Mouse (Mus musculus): ENCODE measurements around the gene Tbc1d22a.
A peak's percentile ranks its signal among the peaks of the same experiment; 100 is the strongest.

Tbc1d22a gene

DNA sequence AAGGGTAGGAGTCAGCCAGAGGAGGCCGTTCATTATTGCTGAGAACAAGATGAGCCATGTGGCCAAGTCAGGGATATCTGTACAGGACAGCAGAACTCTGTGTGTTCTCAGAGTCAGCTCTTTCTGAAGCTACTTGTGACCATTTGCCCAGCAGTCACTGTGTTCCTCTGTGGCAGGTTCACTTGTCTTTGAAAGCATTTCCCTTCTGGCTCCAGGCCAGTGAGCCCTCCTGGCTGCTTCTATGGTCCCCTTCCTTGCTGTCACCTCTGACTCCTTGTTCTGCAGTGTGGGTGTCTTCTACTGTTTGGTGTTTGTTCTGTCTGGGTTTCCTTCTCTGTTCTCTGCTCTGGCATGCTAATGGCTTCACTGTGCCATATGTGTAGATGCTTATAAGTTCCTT, 121.5 kb downstream of the Tbc1d22a start:
- DNase-seq (ENCODE audit: low read depth) = peak; percentile 51

DNA sequence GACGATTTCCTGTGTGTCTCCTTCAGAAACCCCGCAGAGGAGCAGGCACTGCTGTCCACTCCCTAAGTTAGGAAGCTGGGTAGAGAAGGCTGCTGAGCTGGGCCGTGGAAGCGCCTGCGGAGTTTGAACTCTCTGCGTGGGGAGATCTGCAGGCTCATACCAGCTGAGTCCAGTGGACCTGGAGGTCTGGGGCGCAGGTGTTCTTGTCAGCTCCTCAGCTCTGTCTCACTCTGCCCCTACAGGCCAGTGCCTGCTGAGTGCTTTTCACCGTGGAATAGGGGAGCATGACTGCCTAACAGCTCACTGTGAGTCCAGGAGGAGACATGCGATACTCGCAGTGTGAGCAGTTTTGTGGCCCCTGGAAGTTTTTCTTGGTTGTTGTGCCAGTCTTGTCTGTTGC, 123.5 kb downstream of the Tbc1d22a start:
- DNase-seq (ENCODE audit: low read depth) = peak; percentile 56

DNA sequence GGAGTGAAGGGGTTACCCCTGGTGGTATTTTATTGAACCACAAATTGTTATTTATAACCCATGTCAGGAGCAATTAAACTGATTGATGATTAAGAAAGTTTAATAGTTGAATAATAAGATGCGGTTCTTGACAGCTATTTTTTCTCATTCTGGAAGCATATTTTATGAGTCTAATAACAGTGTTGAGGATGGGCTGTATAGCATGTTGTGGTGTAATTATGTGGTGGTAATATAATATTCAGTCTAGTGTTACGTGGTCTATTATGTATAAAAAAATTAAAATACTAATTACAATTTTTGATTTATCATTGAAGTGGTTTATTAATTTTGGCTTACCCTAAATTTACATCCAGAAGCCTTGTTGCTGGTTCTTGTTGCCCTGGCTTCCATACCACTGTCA, 125.5 kb downstream of the Tbc1d22a start:
- no peak for DNase-seq (ENCODE audit: low read depth)

DNA sequence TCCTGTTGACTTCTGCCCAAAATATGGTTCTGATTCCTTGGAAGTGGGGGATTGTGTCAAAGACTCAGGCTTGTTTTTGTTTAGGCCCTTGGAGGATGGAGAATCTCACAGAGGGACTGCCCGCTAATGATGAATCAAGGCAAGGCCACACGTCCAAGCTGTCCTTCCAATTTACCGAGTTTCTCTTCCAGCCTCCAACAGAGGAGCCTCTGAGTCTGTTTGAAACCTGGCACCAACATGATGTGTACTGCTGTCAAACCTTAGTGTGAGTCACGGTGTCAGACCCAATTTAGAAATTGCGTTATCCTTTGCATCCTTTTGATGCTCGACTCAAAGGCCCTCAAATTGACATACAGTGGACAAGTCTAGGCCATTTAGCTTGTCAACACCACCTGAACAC, 126.5 kb downstream of the Tbc1d22a start:
- no peak for DNase-seq (ENCODE audit: low read depth)

DNA sequence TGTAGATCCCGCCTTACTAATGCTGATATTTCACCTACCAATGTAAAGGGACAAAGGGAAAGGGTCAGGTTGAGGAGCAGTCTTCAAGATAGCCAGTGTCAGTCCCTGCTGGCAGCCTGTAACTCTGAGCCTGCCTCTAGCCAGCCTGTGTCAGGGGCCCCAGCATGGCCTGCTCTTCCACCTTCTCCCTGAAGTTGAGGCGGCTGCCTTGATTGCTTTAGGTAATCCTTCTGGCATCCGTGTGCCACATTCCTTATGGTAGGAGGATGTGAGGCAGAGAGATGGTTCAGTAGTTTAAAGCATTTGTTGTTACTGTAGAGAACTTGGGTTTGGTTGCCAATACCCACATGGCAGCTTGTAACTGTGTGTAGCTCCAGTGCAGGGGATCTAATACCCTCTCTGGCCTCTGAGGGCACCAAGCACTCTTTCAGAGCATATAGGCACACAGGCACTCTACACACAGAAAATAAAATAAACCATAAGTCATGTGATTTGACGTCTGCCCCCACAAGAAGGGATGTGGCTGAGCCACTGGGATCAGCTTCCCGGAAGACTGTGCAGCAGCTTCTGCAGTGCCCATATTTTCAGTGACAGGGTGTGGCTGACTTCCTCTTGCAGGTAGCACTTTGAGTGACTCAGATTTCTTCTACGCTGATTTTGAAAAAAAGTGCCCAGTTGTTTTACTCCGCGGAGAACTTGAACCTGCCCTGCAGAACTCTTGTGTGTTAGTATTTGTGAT, 128.5 kb downstream of the Tbc1d22a start:
- DNase-seq (ENCODE audit: low read depth) = peak; percentile 80

DNA sequence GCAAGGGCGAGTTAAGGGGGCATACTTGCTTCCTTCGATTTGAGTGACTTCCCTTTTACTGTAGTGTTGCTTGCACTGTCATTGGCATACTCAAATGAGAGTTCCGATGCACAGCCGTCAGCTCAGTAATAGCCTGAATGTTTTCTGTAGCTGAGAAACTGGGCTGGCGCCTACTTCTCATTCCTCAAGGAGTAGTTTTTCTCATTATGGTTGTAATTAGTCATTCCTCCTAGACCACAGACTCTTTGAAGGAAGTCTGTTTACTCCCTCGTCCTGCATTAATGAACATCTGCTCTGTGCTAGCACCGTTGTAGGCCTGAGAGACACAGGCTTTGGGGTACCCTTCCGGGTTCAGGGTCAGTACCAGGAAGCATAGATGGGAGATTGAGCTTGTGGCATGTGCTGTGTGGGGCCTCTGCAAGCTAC, 130.7 kb downstream of the Tbc1d22a start:
- no peak for DNase-seq (ENCODE audit: low read depth)

DNA sequence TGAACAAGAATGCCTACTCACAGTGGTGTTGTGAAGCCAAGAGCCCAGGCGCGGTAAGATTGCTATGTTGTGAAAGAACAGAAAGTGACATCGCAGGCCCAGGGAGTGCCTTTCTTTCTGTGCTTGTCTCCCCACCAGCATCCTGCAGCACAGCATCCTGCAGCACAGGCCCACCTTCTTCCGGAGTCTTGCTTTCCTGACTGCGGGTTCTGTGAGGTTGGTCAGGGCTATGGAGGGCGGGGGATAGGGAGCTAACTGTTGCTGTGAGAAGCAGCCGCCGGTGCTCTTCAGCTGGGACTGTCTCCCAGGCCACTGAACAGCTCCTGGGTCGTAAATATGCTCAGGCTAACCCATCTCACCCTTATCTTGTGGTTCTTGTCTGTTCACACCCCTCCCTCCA, 131.6 kb downstream of the Tbc1d22a start:
- DNase-seq (ENCODE audit: low read depth) = peak; percentile 73

DNA sequence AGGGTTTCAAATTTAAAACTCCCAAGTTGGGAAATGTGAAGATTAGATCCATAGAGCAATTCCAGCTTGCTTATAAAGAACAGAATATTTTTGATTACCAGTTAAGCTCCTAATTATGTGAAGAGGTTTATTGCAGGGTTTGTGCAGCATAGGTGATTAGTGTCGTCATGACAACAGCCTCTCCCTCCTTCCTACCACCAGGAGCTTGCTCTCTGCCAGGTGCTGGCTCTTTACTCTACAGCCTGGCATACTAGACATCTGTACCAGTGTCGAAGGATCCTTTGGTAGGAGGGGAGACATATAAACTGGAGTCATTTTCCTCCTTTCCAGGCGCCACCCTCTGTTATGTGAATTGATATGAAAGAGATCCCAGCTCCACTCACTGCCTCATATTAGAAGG, 132.3 kb downstream of the Tbc1d22a start:
- no peak for DNase-seq (ENCODE audit: low read depth)

DNA sequence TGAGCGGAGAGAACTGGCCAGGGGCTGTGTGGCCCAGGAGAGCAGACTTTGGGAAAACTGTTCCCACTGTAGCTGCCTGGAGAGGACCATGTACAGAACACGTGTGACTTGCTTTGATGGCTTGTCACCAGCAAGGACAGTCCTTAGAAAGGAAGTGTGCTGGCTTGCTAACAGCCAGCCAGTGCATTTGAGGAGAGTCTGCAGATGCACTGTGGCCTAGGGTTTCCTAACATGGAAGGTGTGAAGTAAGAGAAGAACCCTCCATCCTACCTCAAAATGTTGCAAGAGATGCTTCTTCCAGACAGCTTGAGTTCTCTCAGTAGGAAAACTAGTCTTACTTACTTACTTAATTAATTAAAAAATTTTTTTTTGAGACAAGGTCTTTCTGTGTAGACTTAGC, 140.7 kb downstream of the Tbc1d22a start:
- DNase-seq (ENCODE audit: low read depth) = no peak

DNA sequence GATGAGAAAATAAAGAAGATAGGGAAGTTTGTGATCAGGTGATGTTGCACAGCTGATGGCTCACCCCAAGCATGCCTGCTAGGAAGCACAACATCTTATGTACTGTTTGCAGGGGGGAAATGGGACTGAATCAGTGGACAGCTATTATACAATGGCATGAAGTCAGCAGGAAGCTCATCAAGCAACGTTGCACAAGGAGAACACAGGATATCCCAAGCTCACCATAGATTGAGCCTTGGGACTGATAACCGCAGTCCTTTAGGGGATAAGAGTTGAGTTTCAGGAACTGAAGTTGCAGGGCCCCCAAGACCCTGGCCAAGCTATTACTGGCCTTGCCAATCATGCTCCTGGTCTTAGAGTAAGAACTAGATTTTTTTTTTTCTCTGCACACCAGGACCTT, 141.6 kb downstream of the Tbc1d22a start:
- no peak for DNase-seq (ENCODE audit: low read depth)

DNA sequence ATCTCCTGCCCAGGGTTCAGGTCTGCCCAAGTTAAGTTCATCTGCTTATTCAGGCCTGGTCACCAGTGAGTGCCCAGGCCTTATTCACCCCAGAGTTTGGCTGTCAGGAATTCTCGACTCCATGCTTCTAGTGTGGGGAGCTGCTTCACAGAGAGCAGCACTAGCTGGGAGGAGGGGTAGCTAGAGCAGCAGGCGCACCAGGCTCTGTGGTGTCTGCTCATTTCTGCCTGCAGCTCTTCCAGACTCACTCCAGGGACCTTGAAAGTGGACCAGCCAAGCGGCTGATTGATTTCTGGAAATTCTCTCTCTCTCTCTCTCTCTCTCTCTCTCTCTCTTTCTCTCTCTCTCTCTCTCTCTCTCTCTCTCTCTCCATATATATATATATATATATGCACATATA, 146.1 kb downstream of the Tbc1d22a start:
- no peak for DNase-seq (ENCODE audit: low read depth)

DNA sequence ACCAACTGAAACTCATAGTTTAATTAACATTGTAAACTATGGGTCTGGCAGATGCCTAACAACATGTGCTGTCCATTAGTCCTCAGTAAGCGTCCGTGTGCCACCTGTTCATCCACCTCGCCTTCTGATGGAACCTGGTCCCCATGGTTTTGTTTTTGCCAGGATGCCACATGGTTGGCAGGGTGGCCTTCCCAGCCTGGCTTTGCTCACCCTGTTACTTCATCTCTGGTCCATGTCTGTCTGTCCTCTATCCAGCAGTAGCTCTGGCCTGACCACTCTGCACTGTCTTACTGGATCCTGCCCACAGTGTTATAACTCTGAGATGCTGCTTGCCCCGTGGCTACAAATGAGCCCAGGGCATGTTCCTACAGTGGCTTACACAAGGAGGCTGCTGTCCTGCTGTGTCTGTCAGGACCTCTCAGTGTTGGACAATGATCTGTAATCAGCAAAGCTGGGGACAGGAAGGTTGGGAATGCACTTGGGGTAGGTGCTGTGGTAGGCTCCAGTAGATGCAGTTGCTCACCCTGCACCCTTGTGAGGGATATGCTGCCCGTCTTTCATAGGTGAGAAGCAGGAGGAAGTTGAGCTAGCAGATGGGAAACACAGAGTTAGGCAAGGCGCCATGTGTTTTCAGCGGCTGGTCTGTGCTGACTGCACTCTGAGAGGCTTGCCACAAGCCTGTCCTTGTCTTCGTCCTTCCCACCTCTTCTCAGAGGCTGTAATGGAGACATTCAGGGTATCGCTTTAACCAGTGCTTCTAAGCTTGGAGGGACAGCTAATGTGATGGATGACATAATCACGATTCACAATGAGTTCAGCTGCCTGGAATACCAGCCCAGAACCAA, 148.3 kb downstream of the Tbc1d22a start:
- peak; percentile 48 for DNase-seq (ENCODE audit: low read depth)

DNA sequence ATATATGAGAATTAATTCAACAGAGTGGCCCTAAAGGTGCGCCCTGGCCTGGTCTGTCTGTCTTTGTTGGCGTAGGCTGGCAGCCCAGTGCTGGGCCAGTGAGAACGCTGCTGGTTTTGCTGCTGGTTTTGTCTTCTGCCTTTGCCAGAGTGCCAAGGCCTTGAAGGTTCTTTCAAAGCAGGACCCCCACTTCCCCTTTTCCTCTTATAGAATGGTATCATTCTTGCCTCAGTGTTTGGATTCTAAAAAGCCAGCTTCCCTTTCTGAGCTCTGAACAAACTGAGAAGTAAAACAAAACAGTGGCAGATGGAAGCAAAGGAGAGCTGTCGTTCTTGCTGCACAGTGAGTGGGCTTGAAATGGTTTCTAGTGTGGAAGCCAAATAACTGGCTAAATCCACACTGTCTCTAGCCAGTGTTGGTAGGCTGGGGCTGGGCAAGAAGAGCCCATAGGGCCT, 149.6 kb downstream of the Tbc1d22a start:
- DNase-seq (ENCODE audit: low read depth) = peak; percentile 22

DNA sequence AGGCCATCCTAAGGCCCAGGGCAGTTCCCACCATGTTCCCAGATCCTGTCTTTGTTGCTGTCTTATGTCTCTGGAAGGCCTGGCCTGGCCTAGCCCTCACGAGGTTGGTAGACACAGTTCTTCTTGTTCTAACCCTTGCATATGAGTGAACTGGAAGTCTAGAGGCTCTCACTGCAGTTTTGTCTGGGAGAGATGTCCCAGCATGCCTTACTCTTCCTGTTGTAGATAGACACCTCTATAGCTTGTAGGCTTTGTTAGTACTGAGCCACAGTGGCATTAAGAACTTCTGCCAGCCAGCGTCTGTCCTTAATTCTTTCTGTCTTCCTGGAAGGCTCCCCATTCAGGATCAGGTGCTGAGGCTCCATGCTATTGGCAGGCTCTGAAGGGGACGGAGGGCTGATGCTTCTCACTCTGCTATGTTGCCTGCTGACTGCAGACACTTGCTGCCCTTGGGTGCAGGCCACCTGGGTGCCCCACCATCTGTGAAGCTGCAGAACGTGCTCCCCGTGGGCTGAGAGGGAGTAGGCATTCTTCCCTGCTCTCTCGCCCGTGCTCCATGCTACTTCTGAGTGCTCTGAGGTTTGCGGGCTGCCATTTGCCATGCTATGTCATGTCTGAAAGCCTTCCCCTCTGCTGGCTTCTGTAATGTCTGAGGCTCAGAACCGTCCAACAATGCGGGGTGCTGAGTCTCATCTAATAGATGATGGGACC, 150.8 kb downstream of the Tbc1d22a start:
- peak; percentile 46 for DNase-seq (ENCODE audit: low read depth)

DNA sequence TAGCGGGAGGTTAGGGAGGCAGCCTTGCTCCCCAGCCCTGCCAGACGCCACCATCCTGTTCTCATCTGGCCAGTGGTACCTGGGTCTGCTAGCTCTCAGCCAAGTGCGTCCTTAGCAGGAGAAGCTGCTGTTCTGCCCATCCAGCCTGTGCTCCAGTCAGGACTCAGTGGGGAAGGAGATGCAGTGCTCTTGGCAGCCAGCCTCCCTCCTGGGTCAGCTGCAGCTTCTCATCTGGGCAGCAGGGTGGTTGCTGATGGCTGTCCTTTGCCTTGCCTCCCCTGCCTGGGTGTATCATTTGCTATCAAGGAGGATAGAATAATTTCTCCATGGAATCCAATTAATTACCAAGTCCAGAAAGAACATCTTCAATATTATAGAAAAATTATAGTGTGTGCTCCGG, 152.5 kb downstream of the Tbc1d22a start:
- no peak for DNase-seq (ENCODE audit: low read depth)

DNA sequence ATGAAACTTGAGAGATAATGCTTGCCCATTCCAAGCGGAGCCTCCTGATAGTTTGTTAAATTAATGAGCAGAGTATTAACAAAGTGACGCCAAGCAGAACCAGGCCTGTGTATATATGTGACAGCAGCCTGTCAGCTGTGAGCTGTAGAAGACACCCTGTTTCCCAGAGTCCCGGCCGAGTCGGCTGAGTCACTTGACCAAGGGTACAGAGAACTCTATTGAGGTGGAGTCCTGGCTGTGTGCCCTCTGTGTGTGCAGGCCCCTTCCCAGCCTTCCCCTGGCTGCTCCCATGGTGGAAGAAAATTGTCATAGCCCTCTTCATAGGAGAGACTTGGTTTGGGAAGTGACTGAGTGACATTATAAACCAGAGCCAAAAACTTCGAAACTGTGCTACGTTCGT, 153.0 kb downstream of the Tbc1d22a start:
- no peak for DNase-seq (ENCODE audit: low read depth)

DNA sequence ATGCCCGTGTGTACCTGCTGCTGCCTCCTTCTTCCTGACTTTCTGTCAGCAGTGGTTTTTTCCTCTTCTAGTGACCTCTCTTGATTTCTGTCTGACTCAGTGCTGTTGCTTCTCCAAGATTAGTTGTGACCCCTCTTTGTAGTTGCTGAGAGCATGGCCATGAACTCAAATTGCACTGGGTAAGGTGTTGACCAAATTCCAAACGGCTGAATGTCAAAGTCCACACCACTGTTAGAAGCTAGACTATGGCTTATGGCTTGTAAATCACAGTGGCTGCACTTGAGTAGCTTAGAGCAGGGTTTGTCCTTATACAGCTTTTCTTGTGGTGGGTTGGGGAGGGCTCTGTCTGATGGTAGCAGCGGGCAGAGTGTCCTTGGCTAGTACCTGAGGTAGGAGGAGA, 156.6 kb downstream of the Tbc1d22a start:
- no peak for DNase-seq (ENCODE audit: low read depth)

DNA sequence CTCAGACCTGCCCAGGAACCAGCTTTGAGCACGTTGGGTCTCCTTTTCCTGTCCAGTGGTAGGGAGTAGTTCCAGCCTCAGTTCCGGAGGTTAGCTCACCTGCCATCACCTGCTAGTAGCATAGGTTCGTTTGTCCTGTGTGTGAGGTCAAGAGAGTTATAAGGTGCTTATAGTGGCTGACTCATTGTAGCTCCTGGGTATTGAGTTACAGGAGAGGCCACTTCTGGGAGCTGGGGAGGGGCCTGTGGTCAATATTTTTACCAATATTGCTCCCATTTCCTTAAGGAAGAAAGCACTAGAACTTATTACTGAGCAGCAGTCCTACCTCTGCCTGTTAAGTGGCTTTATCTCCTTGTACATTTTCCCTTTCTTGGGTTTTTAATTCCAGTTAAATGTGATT, 161.0 kb downstream of the Tbc1d22a start:
- no peak for DNase-seq (ENCODE audit: low read depth)

DNA sequence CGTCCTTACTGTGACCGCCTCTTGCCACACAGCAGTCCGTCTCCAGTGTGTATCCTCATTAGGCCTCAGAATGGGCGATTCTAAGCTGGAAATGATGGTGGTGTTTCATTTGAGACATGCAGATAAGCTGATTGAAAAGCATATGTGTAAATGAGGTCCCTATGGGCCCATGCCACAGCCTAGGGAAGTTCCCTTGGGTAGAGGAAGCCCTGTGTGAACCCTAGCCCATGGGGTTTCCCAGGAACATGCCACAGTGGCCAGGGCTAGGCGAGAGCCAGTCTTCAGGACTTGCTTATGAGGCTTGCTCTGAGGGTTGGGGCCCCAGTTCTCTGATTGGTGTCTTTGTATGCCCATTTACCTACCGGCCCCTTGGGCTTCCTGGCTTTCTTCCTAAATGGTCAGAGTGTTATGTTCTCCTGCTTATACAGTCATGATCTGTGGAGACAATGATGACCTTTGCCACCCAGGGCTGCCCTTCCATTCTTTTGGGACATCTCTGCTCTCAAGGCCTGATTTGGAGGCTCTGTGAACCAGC, 161.7 kb downstream of the Tbc1d22a start:
- no peak for DNase-seq (ENCODE audit: low read depth)

DNA sequence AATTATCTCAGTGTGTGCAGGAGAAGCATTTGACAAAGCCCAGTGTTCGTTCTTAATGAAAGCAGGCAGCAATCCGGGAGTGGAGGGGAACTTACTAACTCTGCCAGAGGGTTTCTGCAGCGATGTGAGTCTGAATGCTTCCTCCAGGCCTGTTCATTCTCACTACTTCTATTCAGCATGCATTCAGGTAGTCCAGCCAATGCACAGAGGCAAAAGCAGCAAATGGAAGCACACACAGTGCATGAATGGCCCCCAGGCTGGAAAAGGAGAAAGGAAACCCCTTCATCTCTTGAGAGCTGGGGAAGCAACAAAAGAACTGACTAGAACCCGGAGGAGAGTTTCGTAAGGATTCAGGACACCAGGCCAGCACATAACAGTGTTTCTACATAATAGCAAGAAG, 169.0 kb downstream of the Tbc1d22a start:
- DNase-seq (ENCODE audit: low read depth) = no peak

DNA sequence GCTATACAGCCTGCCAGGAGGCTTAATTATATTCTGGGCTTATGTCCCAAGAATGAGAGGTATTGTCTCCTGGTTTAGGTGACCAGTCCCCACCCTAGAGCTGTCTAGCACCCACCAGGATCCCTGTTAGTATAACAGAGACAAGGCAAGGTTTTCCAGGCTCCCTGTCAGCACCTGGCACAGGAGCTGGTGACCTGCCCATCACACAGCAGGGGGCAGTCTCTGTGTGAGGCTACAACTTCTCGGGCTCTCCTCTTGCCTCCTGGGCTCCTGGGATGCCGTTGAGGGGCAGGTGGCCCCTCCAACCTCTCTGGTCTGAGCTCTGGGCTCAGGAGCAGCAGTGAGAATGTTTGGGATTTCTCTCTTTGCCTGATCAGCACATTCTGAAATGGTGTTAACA, 171.2 kb downstream of the Tbc1d22a start:
- no peak for DNase-seq (ENCODE audit: low read depth)

DNA sequence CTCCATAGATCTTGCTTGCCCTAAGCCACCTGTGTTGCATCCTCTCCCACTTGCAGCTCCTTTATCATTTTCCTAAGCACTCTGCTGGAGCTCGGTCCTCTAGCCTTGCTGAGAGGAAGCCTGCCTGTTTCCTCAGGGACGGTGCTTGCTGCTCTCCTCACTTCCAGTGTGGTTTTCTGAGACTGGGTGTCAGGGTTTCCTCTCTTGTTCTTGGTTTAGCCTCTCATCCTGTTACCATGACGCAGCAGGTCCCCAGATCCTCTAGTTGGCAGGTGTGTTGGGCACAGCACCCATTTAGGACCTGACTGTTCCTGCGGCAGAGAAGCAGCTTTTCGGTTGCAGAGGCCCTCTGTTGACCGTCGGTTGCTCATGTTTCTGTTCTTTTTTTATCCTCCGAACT, 172.1 kb downstream of the Tbc1d22a start:
- no peak for DNase-seq (ENCODE audit: low read depth)

DNA sequence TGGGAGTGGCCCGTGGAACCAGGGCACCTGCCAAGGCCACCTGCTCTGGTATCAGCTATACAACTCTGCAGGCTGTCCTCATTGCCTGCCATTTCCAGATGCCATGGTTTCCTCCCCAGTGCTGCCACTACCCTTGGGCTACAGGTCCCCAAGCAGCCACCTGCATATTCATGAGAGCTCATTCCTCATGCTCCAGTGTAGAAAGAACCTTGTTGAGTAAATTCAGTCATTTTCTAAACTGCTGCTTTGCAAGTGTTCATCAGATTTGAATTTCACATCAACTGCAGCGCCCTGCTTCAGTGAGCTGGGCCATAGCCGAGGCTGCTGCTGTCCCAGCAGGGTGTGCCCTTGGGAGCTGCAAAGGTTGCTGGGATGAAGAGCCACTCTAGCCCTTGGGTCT, 174.3 kb downstream of the Tbc1d22a start:
- no peak for DNase-seq (ENCODE audit: low read depth)
